Mouse (Mus musculus): ENCODE measurements around the gene C130079G13Rik. TPM values are rescaled to one million over a fixed set of nuclear protein-coding genes. Genes with fewer than 3 reads are reported as not detected.
"Not testable (repeated sequence)": the region's sequence is repeated elsewhere in the genome, so short reads cannot be mapped to it uniquely, and the experiment has no call there.

The C130079G13Rik gene
- polyA plus RNA-seq (2016; fragmentation: Nextera tagmentation; extraction: Ambion mirVana) = not detected in 2 replicates

DNA sequence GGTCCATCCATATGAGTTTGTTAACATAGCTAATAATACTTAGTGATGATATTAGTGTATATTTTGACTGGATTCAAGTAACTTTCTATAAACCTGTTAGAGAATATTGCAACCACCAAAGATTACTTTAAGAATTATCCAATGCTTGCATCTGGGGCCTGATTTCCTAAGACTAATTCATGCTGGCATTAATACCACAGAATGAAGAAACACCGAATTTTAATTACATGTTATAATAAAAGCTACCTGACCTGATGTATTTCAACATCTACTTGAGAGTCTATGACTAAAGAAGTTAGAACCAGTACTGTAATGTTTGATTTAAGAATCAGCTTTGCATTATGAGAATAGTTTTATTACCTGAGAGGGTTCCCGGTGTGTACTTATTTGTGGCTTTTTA lies at the start of gene C130079G13Rik:
Gene C130079G13Rik, plus strand, starts transcription at position 301 of the 400 bp plus-strand sequence.
- no peak within 1 kb of the TSS for H3K27ac ChIP-seq
- no peak for ATAC-seq (ENCODE audit: low FRiP score)
- no peaks in the 10 kb centered on the region for H3K27me3 ChIP-seq
- WGBS = 83% methylated on average over 2 of the region's 2 CpGs
- no peak within 1 kb of the TSS for H3K4me3 ChIP-seq
- H3K4me2 ChIP-seq (replicated peaks) = no peak within 1 kb of the TSS
- H3K36me3 ChIP-seq = no peaks in the 10 kb centered on the region
- H3K9me3 ChIP-seq (replicated peaks) = no peaks in the 10 kb centered on the region
- H3K9ac ChIP-seq = no peak within 1 kb of the TSS
- no peaks in the 10 kb centered on the region for H3K4me1 ChIP-seq

DNA sequence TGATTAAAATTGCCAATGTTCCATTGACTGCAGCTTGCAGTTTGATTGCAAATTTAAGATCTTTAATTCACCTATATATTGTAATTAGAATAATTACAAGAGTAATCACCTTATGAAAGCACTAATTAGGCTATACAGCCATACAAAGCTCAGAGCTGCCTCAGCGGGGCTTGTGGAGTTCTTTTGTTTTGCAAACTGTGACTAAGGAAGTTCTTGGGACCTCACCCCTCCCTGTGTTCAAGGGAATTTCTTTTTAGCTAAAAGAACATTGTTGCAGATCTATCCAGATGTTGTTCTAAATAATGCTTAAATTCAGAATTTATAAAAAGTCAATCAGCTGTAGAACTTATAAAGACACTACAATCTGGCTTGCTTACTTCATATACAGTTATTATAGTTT lies 47.4 kb upstream of the C130079G13Rik start:
- H3K27ac ChIP-seq; H3K27me3 ChIP-seq; H3K9me3 ChIP-seq (replicated peaks); H3K4me2 ChIP-seq (replicated peaks); H3K4me3 ChIP-seq; H3K4me1 ChIP-seq; H3K36me3 ChIP-seq; H3K9ac ChIP-seq; ATAC-seq (ENCODE audit: low FRiP score): not testable (repeated sequence)
- 24% methylated on average over 1 of the region's 1 CpGs for WGBS

DNA sequence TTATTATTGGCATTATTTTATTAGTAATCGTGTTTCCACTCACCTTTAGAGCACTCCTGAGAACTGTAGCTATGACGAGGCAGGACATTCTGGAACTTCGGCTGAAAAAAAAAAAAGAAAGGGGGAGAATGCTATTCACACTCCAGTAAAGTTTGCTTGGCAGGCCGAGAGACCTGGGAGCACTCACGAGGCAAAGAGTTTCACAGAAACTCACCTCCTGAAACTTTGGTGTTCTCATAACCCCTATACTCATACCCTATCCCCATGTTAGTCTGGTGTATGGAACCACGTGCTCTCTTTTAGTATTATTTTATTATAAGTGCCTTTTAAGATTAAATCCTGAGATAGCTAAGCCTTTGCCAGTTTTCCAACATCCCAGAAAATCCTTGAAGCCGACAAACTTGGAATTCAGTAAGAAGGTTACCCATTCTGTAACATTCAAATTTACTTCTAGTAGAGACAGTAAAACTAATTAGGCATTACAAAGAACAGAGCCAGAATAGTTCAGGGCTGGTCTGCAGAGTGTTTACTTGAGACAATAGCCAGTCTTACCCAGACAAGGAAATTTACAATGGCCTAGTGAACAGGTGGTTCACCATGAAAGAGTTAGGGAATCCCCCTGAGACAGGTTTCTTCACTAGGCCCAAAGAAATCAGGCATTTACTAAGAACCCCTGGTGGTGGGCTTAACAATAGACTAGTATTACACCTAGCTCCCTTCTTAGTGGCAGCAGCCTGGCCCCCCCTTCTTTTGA lies 45.0 kb upstream of the C130079G13Rik start:
- H3K27ac ChIP-seq; H3K4me3 ChIP-seq; H3K9me3 ChIP-seq (replicated peaks); H3K4me2 ChIP-seq (replicated peaks); H3K27me3 ChIP-seq; ATAC-seq (ENCODE audit: low FRiP score); H3K4me1 ChIP-seq; H3K36me3 ChIP-seq; H3K9ac ChIP-seq: not testable (repeated sequence)
- WGBS = 76% methylated on average over 7 of the region's 7 CpGs

DNA sequence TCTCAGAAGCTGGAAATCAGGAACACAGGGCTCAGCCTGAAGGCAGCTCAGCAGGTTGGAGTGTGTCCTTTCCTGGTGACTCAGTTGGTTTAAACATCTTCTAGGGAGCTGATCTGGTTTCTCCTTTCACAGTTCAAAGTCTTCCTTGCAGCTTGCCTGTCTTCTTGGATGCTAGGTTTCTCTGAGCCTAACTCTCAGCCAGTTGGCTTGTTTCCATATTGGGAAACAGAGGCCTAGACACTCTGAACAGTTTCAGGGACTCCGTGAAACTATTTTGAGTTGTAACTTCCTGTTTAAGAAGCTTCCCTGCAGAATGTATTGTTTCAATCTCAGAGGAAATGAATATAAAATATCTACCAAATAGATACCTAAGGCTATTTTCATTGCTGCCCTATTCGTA lies 31.7 kb upstream of the C130079G13Rik start:
- Histone ChIP-seq H3K4me3 (no peak overlapping the region), H3K4me1 (no peaks in the 10 kb centered on the region), H3K27ac (no peak overlapping the region), H3K27me3 (no peaks in the 10 kb centered on the region), H3K4me2 (replicated peaks) (no peak overlapping the region), H3K9ac (no peak overlapping the region), H3K36me3 (no peaks in the 10 kb centered on the region), H3K9me3 (replicated peaks) (no peaks in the 10 kb centered on the region)
- no peak for ATAC-seq (ENCODE audit: low FRiP score)
- WGBS = 84% methylated on average over 2 of the region's 2 CpGs

- Histone ChIP-seq H3K4me3 (no peak overlapping the region), H3K27me3 (no peaks in the 10 kb centered on the region), H3K27ac (no peak overlapping the region), H3K4me2 (replicated peaks) (no peak overlapping the region), H3K36me3 (no peaks in the 10 kb centered on the region), H3K9ac (no peak overlapping the region), H3K9me3 (replicated peaks) (no peaks in the 10 kb centered on the region), H3K4me1 (no peaks in the 10 kb centered on the region)
- WGBS = 83% methylated on average over 1 of the region's 1 CpGs
- ATAC-seq (ENCODE audit: low FRiP score) = no peak
These were observed 9.6 kb downstream of the C130079G13Rik start for GRCm38 (mm10) chr3:59934621-59935020.

DNA sequence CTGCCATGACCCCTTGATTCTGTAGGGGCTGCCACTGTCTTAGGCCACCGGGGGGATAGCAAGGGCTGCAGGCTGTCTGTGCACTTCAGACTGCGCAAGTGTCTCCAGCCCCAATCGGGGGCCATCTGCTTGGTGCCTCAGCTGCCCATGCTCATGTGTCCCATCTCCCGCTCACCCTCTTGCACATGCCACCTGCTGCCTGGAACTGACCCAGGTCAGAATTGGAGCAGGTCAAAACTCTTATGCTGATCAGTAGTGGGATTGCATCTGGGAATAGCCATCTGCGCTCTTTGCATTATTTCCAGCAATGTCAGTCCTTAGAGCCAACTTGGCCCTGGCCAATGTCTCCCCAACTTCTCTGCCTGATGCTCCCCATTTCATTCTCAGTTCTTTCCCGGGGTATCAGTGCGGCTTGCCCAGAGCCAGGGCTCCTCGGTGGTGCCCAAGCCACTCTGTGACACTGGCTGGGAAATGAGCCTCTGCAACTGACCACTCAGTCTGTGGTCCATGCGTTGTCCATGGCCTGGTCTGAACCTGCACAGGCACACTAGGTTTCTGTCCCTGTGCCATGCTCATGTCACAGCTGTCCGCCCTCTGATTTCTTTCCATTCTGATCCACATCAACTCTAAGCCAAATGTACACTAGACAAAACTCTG lies 22.4 kb downstream of the C130079G13Rik start:
- no peak overlapping the region for H3K4me2 ChIP-seq (replicated peaks)
- H3K36me3 ChIP-seq = no peaks in the 10 kb centered on the region
- no peak overlapping the region for H3K27ac ChIP-seq
- H3K9me3 ChIP-seq (replicated peaks) = no peaks in the 10 kb centered on the region
- 92% methylated on average over 10 of the region's 10 CpGs for WGBS
- no peak for ATAC-seq (ENCODE audit: low FRiP score)
- no peaks in the 10 kb centered on the region for H3K27me3 ChIP-seq
- no peak overlapping the region for H3K4me3 ChIP-seq
- H3K4me1 ChIP-seq = no peaks in the 10 kb centered on the region
- no peak overlapping the region for H3K9ac ChIP-seq

- Histone ChIP-seq H3K27ac (no peak overlapping the region), H3K27me3 (no peaks in the 10 kb centered on the region), H3K9ac (no peak overlapping the region), H3K4me2 (replicated peaks) (no peak overlapping the region), H3K36me3 (no peaks in the 10 kb centered on the region), H3K9me3 (replicated peaks) (no peaks in the 10 kb centered on the region), H3K4me1 (no peaks in the 10 kb centered on the region), H3K4me3 (no peak overlapping the region)
- no peak for ATAC-seq (ENCODE audit: low FRiP score)
- WGBS = 91% methylated on average over 5 of the region's 5 CpGs
These were observed 45.9 kb downstream of the C130079G13Rik start for GRCm38 (mm10) chr3:59970891-59971290.

- H3K4me3 ChIP-seq = no peak overlapping the region
- H3K4me1 ChIP-seq = no peaks in the 10 kb centered on the region
- H3K36me3 ChIP-seq = no peaks in the 10 kb centered on the region
- no peak overlapping the region for H3K9ac ChIP-seq
- H3K9me3 ChIP-seq (replicated peaks) = no peaks in the 10 kb centered on the region
- no peak for ATAC-seq (ENCODE audit: low FRiP score)
- H3K27me3 ChIP-seq = no peaks in the 10 kb centered on the region
- no peak overlapping the region for H3K4me2 ChIP-seq (replicated peaks)
- no peak overlapping the region for H3K27ac ChIP-seq
These were observed 49.6 kb downstream of the C130079G13Rik start for GRCm38 (mm10) chr3:59974591-59974990.

Other genes starting within 250 kb of the C130079G13Rik start
- not detected in 2 replicates for gene Gm5538, start 195.4 kb upstream of the C130079G13Rik start, polyA plus RNA-seq (2016; fragmentation: Nextera tagmentation; extraction: Ambion mirVana)
- not detected in 2 replicates for gene Gm8298, start 64.2 kb upstream of the C130079G13Rik start, polyA plus RNA-seq (2016; fragmentation: Nextera tagmentation; extraction: Ambion mirVana)
- not detected in 2 replicates for gene Aadacl2, start 81.5 kb downstream of the C130079G13Rik start, polyA plus RNA-seq (2016; fragmentation: Nextera tagmentation; extraction: Ambion mirVana)
- gene Aadac, start 100.5 kb downstream of the C130079G13Rik start, polyA plus RNA-seq (2016; fragmentation: Nextera tagmentation; extraction: Ambion mirVana) = not detected in 2 replicates
- 0.20 TPM in 1 of 2 replicates, not detected in the other for gene Sucnr1, start 156.7 kb downstream of the C130079G13Rik start, polyA plus RNA-seq (2016; fragmentation: Nextera tagmentation; extraction: Ambion mirVana)

All from hindbrain, embryonic 12.5 days (tissue).